Mouse (Mus musculus): Measurements from ENCODE around the gene Cdc42bpa.

DNA sequence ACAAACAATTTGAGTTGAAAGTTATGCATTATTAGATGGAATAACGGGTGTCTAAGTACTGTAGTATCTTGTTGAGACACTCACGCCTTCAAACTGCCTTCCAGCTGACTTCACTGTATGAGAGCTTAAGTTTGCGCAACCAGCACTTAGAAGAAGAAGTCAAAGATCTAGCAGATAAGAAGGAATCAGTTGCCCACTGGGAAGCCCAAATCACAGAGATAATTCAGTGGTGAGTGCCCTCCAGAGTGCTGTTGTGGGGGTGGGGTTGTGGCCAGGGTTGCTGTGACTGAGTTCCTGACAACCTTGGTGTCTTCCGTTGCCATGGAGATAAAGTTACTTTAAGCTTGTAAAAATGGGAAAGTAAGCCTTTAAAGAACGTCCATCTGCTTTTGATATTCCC, 148.8 kb downstream of the Cdc42bpa start:
- no peak for TF ChIP-seq CTCF (IDR thresholded peaks at IDR 0.05; ENCODE audit: low read depth)
- TF ChIP-seq EP300 (IDR thresholded peaks at IDR 0.05; ENCODE audit: low read depth): no peak
